Mouse (Mus musculus) frontal cortex, postnatal 36 days (tissue): ENCODE measurements around the gene Cops6.

ENCODE experiments used
- DNase-seq, 2 experiments: peaks; one replicate each; pipeline ENCODE4 v3.0.0; 2022; ENCODE audit warnings: low spot score in 2 of 2

Gene Cops6

DNA sequence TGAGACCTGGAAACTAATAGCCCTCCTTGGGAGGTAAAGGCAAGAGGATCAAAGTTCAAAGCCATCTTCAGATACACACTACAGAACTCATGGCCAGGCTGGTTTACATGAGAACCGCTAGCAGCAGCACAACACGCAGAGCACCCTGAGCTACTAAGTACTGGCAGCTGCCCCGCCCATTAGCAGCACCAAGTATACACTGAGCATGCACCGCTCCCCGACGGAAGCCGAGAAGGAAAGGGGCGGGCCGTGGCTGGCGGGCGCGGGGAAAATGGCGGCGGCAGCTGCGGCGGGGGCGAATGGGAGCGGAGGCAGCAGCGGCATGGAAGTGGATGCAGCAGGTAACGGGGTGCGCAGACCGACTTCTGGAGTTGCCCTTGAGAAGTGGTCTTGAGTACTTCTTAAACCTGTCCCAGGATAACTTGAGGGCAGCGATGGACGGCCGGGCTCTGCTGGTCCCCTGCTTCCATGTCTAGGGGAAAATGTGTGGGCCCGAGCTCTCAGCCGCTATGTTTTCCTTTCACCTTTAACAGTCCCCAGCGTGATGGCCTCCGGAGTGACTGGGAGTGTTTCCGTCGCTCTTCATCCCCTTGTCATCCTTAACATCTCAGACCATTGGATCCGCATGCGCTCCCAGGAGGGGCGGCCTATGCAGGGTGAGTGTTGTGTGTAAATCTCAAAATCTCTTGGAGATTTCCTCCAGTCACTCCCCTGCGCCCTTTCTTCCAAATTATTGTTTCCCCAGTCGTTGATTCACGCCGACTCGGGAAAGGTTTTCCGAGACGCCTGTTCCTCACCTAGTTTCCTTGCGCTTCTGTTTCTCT lies at the start of gene Cops6:
Cops6 (plus strand) TSS at position 230 of the 824 bp plus-strand sequence.
- peak; percentile 94 to 96 for DNase-seq

- DNase-seq, result peak; percentile 86 to 89
These were observed 44.3 kb upstream of the Cops6 start, which contains the start of gene Zscan21 for GRCm38 (mm10) chr5:138116255-138117198. Gene Zscan21, plus strand, starts transcription at chr5:138116903.

DNA sequence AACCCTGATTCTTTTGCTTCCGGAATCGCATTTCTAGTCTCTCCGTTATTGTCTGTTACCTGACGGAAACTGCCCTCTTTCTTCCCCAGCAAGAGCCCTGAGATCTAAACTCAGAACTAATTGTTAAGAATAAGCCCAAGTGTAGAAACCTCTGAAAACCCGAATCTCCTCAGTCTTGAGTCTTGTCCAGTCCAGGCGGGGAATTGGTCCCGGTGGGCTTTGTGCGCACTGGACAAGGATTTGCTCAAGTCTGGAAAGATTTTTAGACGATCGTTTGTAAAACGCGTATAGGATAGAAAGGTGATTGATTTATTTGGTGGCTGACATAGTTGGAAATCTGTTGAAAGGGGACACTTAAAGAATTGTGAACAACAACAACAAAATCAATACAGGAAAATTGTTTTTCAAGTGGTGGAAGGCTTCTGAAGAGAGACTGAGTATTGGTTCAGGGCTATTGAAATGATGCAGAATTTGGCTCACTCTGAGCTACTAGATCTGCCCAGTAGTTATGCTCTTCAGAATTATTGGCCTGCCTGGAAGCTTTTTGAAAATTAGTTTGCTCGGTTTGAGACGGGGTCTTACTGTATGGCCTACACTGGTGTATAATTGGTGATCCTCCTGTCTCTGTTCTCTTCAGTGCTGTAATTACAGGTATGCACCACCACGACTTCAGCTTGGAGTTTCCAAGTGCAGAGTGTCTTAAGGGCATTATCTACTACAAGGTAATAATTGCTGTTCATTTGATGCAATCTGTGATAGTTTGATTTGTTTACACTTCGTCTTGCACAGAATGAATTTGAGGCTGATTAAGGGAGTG lies 43.5 kb upstream of the Cops6 start:
- DNase-seq, result no peak

- DNase-seq, result no peak
These were observed 42.8 kb upstream of the Cops6 start for GRCm38 (mm10) chr5:138118041-138118440.

- no peak for DNase-seq
These were observed 28.3 kb upstream of the Cops6 start for GRCm38 (mm10) chr5:138132425-138133064.

DNA sequence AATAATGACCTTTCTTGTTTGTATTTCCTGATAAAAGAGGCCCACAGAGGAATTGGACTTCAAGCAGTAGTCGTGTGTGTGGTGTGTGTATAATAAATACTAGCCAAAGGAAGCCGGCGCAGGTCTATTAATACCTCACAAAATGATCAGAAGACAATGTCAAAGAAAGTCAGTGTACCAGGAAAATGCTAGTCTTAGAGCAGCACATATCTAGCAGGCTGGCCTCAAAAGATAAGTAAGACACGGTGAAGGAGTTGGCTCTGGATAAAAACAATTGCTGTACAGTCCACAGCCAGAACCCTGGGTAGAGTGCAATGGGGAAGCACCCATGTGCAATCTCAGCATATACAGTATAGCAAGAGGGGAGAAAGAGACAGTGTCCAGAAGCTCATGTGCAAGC lies 23.6 kb upstream of the Cops6 start:
- DNase-seq, result no peak

GRCm38 (mm10) chr5:138137935-138138549 lies 22.8 kb upstream of the Cops6 start:
- peak in 1 of 2 experiments; percentile 38 for DNase-seq

DNA sequence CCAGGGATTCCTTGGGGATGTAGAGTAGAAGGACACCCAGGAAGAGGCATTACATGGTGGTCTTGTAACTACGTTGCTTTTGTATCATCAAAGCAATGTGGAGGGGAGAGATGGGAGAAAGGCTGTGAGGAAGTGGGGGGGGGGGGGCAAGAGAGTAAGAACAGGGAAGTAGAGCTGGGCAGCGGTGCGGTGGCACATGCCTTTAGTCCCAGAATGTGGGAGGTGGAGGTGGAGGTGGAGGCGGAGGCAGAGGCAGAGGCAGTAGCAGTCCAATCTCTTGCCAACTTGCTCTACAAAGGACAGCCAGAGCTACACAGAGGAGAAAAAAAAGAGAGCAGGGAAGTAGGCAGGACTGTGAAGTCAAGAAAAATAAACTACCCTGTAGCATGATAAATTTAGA lies 22.3 kb upstream of the Cops6 start:
- no peak for DNase-seq

DNA sequence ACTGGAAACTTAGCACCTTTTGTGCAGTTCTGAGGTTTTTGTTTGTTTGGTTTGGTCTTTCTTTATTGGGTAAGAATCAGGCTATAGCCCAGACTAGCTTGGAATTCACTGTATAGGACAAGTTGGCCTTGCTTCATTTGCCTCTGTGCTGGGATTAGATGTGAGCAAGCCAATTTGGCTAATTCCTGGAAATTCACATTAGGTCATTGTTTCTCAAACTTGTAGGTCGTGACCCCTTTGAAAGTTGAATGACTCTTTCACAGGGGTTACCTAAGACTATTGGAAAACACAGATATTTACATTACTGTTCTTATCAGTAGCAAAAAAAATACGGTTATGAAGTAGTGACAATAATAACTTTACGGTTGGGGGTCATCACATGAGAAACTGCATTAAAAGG lies 6.5 kb upstream of the Cops6 start:
- no peak for DNase-seq

DNA sequence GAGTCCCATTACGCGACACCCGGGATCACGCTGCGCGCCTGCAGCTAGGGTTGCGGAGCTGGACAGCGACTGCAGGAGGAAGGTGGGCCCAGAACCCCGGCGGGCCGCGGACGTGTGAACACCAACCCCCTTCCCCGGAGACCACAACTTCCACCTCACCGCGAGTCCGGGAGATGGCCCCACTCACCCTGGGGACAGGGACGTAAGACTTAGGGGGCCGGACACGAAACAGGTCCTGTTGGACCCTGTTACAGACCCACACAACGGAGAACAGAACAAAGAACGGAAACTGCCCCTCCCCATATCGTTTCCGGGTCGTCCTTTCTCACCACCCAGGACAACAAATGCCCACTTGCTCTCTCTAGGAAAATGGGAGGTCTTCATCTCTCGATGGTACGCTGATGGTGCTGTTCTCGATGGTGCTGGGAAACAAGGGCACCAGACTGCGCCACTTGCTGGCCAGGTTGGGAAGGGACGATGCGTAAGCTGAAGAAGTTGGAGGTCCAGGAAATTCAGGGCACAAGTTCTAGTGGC lies 5.4 kb upstream of the Cops6 start, which contains the start of gene Zfp113:
Zfp113 (minus strand) TSS at position 302 of the 534 bp plus-strand sequence.
- DNase-seq, result peak; percentile 90 to 94

GRCm38 (mm10) chr5:138160224-138160762 lies 578 bp upstream of the Cops6 start:
- DNase-seq, result no peak

DNA sequence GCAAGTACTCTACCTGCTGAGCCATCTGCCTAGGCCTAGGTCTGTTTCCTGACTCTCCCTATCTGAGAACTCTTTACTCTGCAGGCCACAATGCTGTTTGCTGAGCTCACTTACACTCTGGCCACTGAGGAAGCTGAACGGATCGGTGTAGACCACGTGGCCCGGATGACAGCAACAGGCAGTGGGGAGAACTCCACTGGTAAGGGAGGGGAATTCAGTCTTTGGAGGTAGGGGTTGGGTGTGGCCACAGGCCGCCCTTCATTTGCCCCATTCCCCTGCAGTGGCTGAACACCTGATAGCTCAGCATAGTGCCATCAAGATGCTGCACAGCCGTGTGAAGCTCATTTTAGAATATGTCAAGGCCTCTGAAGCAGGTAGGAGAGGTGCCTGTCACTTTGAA lies 2.2 kb downstream of the Cops6 start:
- no peak for DNase-seq

GRCm38 (mm10) chr5:138163610-138164009 lies 2.7 kb downstream of the Cops6 start:
- DNase-seq, result no peak

DNA sequence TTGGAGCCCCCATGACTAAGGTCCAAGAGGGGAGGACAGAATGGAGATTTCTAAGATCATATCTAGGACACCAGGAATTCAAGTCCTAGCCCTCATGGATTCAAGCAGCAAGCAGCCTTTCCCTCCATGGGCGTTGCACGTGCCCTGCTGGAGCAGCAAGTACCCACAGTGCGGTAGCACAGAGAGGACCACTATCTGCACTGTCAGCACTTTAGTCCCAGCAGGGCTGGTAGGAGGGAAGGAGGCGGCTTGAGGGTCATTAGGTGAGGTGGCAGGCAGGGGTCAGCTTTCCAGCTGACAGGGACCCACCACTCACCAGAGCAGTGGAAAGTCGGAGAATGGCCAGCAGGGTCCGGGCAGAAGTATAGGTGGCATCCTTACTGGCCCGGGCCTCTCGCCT lies 4.7 kb downstream of the Cops6 start:
- DNase-seq, result no peak

DNA sequence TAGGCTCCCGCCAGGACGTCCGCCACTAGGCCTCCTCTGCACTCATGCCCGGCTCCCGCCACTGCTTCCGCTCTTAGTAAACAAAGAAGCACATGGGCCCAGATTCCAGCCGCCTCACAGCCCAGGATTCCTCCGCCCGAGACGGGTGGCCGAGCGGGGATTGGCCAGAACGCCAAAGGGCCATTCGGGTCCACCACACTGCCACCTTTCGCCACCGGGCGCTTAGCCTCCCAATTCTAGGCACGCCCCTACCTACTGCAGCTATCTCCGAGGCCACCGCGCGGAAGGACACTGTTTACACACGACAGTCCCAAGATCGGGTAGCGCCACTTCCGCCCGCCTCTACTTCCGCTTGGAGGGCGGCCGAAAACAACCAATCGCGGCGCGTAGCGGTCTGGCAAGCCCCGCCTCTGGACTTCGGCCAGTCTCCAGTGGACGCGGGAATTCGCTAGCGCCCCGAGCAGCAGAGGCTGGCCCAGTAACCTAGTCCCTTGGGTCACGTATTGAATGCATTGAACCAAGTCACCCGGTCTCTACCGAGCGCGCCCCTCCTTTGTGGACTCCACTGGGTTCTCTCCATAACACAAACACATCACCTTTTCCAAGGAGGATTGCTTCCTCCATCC lies 10.2 kb downstream of the Cops6 start:
- peak; percentile 94 for DNase-seq

- peak; percentile 95 to 98 for DNase-seq
These were observed 11.0 kb downstream of the Cops6 start, which contains the start of the genes Ap4m1 and Mcm7 for GRCm38 (mm10) chr5:138171695-138172491. Gene Ap4m1, plus strand, starts transcription at chr5:138172002. Gene Mcm7, minus strand, starts transcription at chr5:138172422.

DNA sequence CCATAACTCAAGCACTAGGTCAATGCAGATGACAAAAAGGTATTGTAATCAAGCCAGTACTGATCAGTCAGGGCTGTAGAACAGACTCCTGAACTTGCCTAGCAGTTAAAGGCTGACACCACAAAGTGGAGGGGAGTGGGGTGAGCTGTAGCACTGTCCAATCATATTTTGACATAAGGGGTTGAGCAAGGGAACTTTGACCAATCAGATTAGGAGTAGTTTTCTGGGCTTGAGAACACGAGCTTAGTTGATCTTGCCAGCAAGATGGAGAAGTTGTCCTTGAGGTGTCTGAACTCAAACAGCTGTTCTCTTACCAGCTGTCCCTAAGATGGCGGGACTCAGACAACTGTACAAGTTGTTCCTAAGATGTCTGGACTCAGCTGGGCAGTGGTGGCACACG lies 12.3 kb downstream of the Cops6 start:
- no peak for DNase-seq

DNA sequence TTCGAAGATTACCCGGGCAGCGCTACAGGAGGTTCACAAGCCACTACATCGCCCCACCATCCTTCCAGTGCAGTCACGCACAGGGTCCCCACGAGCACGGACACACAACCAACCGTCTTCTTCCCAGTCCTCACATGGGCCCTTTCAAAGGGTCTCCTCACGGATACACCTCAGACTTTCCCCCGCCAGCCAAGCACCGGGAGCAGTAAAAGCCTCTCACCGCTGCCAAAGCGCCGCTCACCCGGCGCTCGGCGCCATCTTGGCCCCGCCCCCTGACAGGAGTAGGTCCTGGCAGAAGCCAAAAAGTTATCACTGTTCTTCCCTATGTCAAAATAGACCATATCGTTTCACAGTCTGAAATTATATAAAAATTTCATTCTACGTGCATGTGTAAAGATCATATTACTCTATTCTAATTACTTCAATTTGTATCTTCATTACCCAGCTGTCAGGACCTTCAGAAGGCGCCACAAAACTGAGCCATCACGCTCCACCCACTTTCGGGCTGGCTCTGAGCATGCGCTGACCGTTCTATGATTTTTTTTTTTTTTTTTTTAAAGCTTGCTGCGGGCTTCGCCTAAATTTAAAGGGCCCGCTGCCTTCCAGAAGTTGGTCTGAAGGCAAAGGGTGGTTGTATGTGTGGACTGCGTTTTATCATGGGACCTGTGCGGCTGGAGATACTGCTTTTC lies 26.2 kb downstream of the Cops6 start, which contains the start of the genes Taf6 and Cnpy4:
Taf6 (minus strand) TSS at position 502 of the 689 bp plus-strand sequence.
Cnpy4 (plus strand) TSS at position 536 of the 689 bp plus-strand sequence.
- DNase-seq, result peak; percentile 77 to 84
